Mouse (Mus musculus) embryonic facial prominence, embryonic 13.5 days (tissue): Measurements from ENCODE around the gene Eif2b3. TPM values are rescaled to one million over a fixed set of nuclear protein-coding genes. Genes with fewer than 3 reads are reported as not detected.

ENCODE experiments used
- ATAC-seq: fragments of 200-750 bp; cut with Nextera tagmentation; 2 replicates; pipeline ENCODE4 v1.8.0; 2017; ENCODE audit warnings: low read depth; ENCODE audit not compliant: insufficient number of reproducible peaks, insufficient read depth, low FRiP score, low TSS enrichment
- H3K27ac ChIP-seq: fragments of 300-500 bp; sonication (generic); 2 replicates; pipeline ENCODE4 v1.5.1; 2015; ENCODE audit warnings: moderate library complexity, mild to moderate bottlenecking, inconsistent platforms
- H3K27me3 ChIP-seq: fragments of 300-500 bp; sonication (generic); 2 replicates; pipeline ENCODE4 v1.6.1; 2015; ENCODE audit warnings: mild to moderate bottlenecking, inconsistent platforms
- H3K36me3 ChIP-seq: fragments of 300-500 bp; sonication (generic); 2 replicates; pipeline ENCODE4 v1.6.1; 2015; ENCODE audit warnings: mild to moderate bottlenecking, inconsistent platforms
- H3K4me1 ChIP-seq: fragments of 300-500 bp; sonication (generic); 2 replicates; pipeline ENCODE4 v1.6.1; 2015; ENCODE audit warnings: inconsistent platforms
- H3K4me2 ChIP-seq: fragments of 300-500 bp; sonication (generic); 2 replicates; pipeline ENCODE4 v1.6.1; 2015; ENCODE audit warnings: moderate library complexity, mild to moderate bottlenecking, inconsistent platforms
- H3K4me3 ChIP-seq: fragments of 300-500 bp; sonication (generic); 2 replicates; pipeline ENCODE4 v1.5.1; 2015; ENCODE audit warnings: mild to moderate bottlenecking, inconsistent platforms
- H3K9ac ChIP-seq: fragments of 300-500 bp; sonication (generic); 2 replicates; pipeline ENCODE4 v1.6.1; 2015; ENCODE audit warnings: mild to moderate bottlenecking, inconsistent platforms
- H3K9me3 ChIP-seq: fragments of 300-500 bp; sonication (generic); 2 replicates; pipeline ENCODE4 v1.6.1; 2016; ENCODE audit warnings: inconsistent platforms
- WGBS: fragments of 180-500 bp; shearing (Covaris S2); methylation state at CpG from one replicate; pipeline ENCODE4 v1.1.7; 2015; ENCODE audit warnings: mixed read lengths; 5-methylcytosine and 5-hydroxymethylcytosine counted together
- polyA plus RNA-seq: library from polyadenylated mRNA; unstranded; fragments of >200 nt; fragmentation: Nextera tagmentation; extraction: Ambion mirVana; gene quantifications from 2 replicates; pipeline ENCODE4 v1.2.1, GENCODE M21; 2015

The Eif2b3 gene
- polyA plus RNA-seq, 1 experiment from 2014 or later: 45.7 TPM

DNA sequence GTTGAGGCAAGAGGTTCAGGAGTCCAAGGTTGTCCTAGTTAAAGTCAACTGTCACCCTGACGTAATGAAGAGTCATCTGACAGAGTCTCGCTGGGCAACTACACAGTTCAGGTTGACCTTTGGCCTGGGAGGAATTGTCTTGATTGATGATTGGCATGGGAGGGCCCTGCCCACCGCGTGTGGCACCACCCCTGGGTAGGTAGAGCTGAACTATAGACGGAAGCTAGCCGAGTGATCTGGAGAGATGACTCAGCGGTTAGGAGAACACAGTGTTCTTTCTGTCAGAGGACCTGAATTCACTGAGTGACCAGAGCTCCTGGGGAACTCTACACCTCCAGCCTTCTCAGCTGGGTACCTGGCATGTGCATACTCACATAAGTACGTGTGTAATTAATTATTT is 116.8 kb downstream of the Eif2b3 start:
- Histone ChIP-seq H3K4me1 (peaks cover 15% of the 10 kb centered on the region), H3K36me3 (no peaks in the 10 kb centered on the region), H3K4me2 (no peak overlapping the region), H3K27me3 (peaks cover 27% of the 10 kb centered on the region), H3K9ac (no peak overlapping the region), H3K27ac (no peak overlapping the region), H3K4me3 (no peak overlapping the region), H3K9me3 (no peaks in the 10 kb centered on the region)
- ATAC-seq: no peak
- 20% methylated on average over 8 of the region's 8 CpGs for WGBS

Other genes with a start within 250 kb of the Eif2b3 start
- gene Toe1, start 211.8 kb upstream of the Eif2b3 start, polyA plus RNA-seq: 35.5 and 39.1 TPM in 2 replicates
- gene Mutyh, start 211.7 kb upstream of the Eif2b3 start, polyA plus RNA-seq: 16.7 and 19.7 TPM in 2 replicates
- gene Hpdl, start 197.7 kb upstream of the Eif2b3 start, polyA plus RNA-seq: 0.70 and 1.0 TPM in 2 replicates
- 0.66 and 0.85 TPM in 2 replicates for gene Zswim5, start 142.0 kb upstream of the Eif2b3 start, polyA plus RNA-seq
- 101 and 105 TPM in 2 replicates for gene Urod, start 25.0 kb upstream of the Eif2b3 start, polyA plus RNA-seq
- 11.2 and 12.5 TPM in 2 replicates for gene Hectd3, start 24.1 kb upstream of the Eif2b3 start, polyA plus RNA-seq
- 20.5 and 26.8 TPM in 2 replicates for gene Ptch2, start 76.7 kb downstream of the Eif2b3 start, polyA plus RNA-seq
- gene Btbd19, start 106.3 kb downstream of the Eif2b3 start, polyA plus RNA-seq: 5.8 and 6.2 TPM in 2 replicates
- not detected in 2 replicates for gene Tctex1d4, start 107.4 kb downstream of the Eif2b3 start, polyA plus RNA-seq
- gene Plk3, start 114.6 kb downstream of the Eif2b3 start, polyA plus RNA-seq: 3.2 and 3.3 TPM in 2 replicates
- gene Rps8, start 136.8 kb downstream of the Eif2b3 start, polyA plus RNA-seq: 1,074 and 1,114 TPM in 2 replicates
- gene Kif2c, start 163.2 kb downstream of the Eif2b3 start, polyA plus RNA-seq: 63.4 and 73.4 TPM in 2 replicates
- 14.9 and 17.5 TPM in 2 replicates for gene Tmem53, start 232.5 kb downstream of the Eif2b3 start, polyA plus RNA-seq
- 1.4 and 1.6 TPM in 2 replicates for gene Armh1, start 232.7 kb downstream of the Eif2b3 start, polyA plus RNA-seq